Mouse (Mus musculus): ENCODE measurements around the gene Gp1ba.

Gp1ba gene

DNA sequence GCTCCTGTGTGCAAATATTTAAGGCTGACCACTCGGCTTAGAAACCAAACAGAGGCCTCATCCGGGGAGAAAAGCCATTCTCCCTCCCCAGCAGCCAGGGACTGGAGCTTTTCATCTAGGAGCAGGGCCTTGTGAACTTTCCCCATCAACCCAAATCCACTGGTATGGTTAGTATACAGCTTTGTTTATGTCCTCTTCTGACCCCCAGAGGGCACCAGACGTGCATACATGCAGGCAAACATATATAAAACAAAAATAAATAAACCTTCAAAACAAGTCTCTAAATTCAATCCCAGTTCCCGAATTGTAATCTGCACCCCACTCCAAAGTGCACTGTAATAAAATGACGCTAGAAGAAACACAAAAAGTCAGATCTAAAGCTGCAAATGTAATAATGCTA is 9.4 kb upstream of the Gp1ba start:
- no peak for DNase-seq (ENCODE audit: low spot score)

DNA sequence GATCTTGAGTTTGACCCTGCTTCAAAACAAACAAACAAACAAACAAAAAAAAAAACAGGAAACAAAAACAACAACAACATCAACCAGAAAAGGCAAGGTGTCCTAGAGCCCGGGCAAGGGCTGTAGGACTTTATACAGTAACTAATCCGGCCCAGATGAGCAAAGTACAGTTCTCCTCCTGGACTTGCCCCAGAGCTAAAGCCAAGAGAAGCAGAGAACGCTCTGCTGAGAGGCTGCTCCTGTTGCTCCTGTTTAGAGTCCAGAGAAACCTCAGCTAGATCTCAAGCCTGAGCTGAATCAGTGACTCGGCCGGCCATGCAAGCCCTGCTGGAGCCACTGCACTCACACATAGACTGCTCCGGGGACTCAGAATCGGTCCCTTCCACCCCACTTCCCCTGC is 8.8 kb upstream of the Gp1ba start:
- DNase-seq (ENCODE audit: low spot score), result no peak

GRCm38 (mm10) chr11:70635601-70636000 is 3.3 kb upstream of the Gp1ba start:
- DNase-seq (ENCODE audit: low spot score), result no peak

DNA sequence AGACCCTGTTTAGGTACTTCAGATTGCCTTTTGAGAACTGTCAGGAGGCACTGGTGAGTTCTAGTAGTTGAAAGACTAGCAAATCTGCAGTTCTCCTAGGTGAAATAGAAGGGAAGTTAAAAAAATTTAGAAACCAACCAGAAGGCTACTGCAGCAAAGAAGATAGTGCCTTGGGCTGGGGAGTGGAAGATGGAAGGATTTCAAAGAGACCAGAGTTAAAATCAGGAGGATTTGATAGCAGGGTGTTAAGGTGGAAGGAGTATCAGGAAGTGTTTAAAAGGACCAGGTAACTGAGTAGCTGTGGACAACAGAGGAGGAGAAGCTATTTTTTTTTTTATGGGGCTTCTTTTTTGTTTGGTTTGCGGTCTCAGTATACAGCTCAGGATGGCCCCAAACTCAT is 1.2 kb upstream of the Gp1ba start:
- DNase-seq (ENCODE audit: low spot score), result no peak

DNA sequence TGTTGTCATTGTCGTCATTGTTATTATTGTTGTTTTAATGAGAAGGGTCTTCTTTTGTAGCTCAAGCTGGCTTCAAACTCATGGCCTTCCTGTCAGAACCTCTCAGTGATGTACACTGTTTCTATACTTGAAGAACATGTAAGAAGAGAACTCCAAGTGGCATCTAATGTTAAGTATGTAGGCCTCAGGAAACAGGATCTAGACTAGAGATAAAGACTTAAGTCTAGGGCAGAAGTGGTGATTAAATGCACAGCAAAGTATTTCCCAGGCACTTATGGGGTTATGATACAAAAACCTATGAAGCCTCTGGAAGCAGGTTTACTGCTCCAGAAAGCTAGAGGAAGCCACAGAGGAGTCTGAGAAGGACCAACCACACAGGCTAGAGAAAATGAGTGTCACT is 629 bp upstream of the Gp1ba start:
- DNase-seq (ENCODE audit: low spot score), result no peak

GRCm38 (mm10) chr11:70639976-70640375 is 1.1 kb downstream of the Gp1ba start:
- DNase-seq (ENCODE audit: low spot score), result no peak

DNA sequence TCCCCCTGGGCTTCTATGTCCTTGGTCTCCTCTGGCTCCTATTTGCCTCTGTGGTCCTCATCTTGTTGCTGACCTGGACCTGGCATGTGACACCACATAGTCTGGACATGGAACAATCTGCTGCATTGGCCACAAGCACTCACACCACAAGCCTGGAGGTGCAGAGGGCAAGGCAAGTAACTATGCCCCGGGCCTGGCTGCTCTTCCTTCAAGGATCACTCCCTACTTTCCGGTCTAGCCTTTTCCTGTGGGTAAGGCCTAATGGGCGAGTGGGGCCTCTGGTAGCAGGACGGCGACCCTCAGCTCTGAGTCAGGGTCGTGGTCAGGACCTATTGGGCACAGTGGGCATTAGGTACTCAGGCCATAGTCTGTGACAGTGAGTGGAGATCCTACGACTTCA is 2.3 kb downstream of the Gp1ba start:
- no peak for DNase-seq (ENCODE audit: low spot score)

GRCm38 (mm10) chr11:70643051-70643450 is 4.1 kb downstream of the Gp1ba start:
- DNase-seq (ENCODE audit: low spot score), result no peak

- no peak for DNase-seq (ENCODE audit: low spot score)
Observed at GRCm38 (mm10) chr11:70644564-70645103, 5.7 kb downstream of the Gp1ba start.

GRCm38 (mm10) chr11:70645461-70646258 is 6.7 kb downstream of the Gp1ba start:
- DNase-seq (ENCODE audit: low spot score), result no peak

GRCm38 (mm10) chr11:70646259-70646555 is 7.3 kb downstream of the Gp1ba start:
- DNase-seq (ENCODE audit: low spot score), result no peak

DNA sequence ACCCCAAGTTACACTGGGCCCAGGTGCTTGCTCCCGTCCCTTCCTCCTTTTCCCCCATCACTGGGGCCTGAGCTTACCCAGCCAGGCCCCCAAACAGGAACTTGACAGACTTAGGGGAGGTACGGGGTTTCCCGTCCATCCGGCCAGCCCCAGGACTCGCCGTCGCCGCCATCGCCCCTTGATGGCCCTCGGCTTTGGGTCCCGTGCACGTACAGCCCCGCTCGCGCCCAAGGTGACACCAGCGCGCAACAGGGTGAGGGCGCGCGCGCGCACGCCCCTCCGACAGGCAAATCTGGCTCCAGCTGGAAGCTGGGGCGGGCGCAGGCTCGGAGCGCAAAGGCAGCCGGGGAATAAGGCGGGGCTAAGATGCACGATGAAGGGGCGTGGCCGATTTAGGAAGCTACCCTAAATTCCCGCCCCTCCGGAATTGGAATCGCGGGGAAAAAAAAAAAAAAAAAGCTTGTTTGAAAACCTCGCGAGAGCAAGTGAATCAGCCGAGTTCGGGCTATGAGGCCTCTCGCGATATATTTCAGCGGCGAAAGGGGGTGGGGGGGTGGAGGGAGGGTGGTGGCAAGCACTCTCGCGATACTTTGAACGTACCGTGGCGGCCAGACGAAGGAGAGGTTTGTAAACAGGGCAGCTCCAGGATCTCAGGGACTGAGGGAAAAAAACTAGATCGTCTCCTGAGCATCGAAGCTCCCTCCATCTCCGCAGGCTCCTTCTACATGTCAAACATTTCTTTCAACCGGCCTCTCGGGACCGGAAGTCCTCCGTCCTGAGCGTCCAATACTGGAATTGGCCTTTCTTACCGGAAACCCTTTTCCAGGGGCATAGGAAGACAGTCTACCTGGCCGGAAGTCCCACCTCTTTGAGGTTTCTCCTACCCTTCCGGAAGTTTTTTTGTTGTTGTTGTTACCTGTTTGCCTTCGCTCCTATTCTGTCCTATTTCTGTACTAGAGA is 8.0 kb downstream of the Gp1ba start, which contains the start of the genes Rnf167 and Slc25a11:
Gene Rnf167, plus strand, starts transcription at position 545 of the 960 bp plus-strand sequence.
Gene Slc25a11, minus strand, starts transcription at position 789 of the 960 bp plus-strand sequence.
- DNase-seq (ENCODE audit: low spot score), result peak; percentile 91

GRCm38 (mm10) chr11:70647716-70648420 is 8.9 kb downstream of the Gp1ba start:
- DNase-seq (ENCODE audit: low spot score), result peak; percentile 46

- DNase-seq (ENCODE audit: low spot score), result no peak
Observed at GRCm38 (mm10) chr11:70648512-70648911, 9.6 kb downstream of the Gp1ba start.

GRCm38 (mm10) chr11:70649185-70649734 is 10.3 kb downstream of the Gp1ba start:
- DNase-seq (ENCODE audit: low spot score), result no peak

- DNase-seq (ENCODE audit: low spot score), result no peak
Observed at GRCm38 (mm10) chr11:70650322-70651175, 11.6 kb downstream of the Gp1ba start.

GRCm38 (mm10) chr11:70651391-70651790 is 12.5 kb downstream of the Gp1ba start:
- DNase-seq (ENCODE audit: low spot score), result no peak

DNA sequence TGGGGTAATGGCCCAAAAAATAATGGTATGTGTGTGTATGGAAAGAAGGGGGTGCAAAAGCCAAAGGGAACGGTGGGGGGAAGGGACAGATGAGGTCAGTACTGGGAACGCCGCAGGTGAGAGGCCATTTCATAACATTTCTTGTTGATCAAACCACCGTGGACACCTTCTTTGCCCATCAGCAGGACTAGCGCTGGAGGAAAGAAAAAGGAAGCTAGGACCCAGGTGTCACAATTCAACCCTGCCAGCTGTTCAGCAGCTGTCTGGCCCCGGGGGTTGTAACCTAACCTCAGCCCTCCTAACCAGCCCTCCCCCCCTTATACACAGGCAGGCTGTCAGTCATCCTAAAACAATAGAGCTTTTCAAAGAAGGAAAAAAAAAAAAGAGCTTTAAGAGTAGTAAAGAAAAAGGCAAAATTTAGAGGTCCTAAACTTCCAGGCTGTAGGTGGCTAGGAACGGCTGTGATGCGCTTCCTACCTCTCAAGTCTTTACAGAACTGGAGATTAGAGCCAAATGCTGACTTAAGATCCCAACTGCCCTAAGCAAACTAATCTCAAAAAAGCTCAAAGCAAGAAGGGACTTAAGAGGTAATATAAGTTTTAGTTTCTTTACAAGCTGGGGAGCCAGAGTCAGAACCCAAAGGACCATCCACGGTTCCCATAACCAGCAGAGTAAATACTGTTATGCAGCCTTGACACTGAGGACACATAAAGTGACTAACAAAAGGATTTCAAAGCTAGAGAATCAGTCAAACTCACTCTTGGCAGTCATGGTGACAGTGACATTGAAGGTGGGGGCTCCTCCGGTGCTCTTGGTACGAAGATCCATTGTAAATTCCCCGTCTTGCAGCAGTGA is 13.3 kb downstream of the Gp1ba start:
- DNase-seq (ENCODE audit: low spot score), result no peak

GRCm38 (mm10) chr11:70652884-70653344 is 14.0 kb downstream of the Gp1ba start:
- no peak for DNase-seq (ENCODE audit: low spot score)

All from spleen, adult 12 weeks (tissue).